Mouse (Mus musculus) myocyte (in vitro differentiated cells): Measurements from ENCODE around the gene Ncapg2. TPM values are rescaled to one million over a fixed set of nuclear protein-coding genes. Genes with fewer than 3 reads are reported as not detected.

Experiments
- H3K27me3 ChIP-seq: one replicate; pipeline ENCODE4 v1.6.1; 2011; ENCODE audit not compliant: control insufficient read depth, insufficient read depth, insufficient read length
- H3K36me3 ChIP-seq: one replicate; pipeline ENCODE4 v1.6.1; 2011; ENCODE audit not compliant: control insufficient read depth, insufficient read depth
- H3K4me2 ChIP-seq: one replicate; pipeline ENCODE4 v1.6.1; 2011; ENCODE audit warnings: low read depth, control low read depth
- H3K4me3 ChIP-seq: one replicate; pipeline ENCODE4 v1.5.1; 2011; ENCODE audit warnings: mild to moderate bottlenecking, control low read depth, moderate library complexity
- H3K79me2 ChIP-seq: one replicate; pipeline ENCODE4 v1.6.1; 2011; ENCODE audit not compliant: control insufficient read depth, insufficient read depth
- H3ac ChIP-seq: one replicate; pipeline ENCODE4 v1.6.1; 2011; ENCODE audit not compliant: control insufficient read depth, insufficient read length
- CEBPB ChIP-seq: IDR thresholded peaks from 2 replicates; pipeline ENCODE4 v1.6.1; 2011; ENCODE audit warnings: mild to moderate bottlenecking, moderate library complexity; ENCODE audit not compliant: poor library complexity, insufficient read depth, severe bottlenecking
- E2F4 ChIP-seq: IDR thresholded peaks from one replicate; pipeline ENCODE4 v1.6.1; 2011; ENCODE audit warnings: mild to moderate bottlenecking, control low read depth, moderate library complexity; ENCODE audit not compliant: insufficient read depth
- MAX ChIP-seq: IDR thresholded peaks from one replicate; pipeline ENCODE4 v1.6.1; 2011; ENCODE audit warnings: low read depth, mild to moderate bottlenecking, control low read depth
- MYOD1 ChIP-seq, 3 experiments: IDR thresholded peaks; one replicate each; pipeline ENCODE4 v1.6.1; 2011; ENCODE audit warnings: control low read depth in 2 of 3, low read depth in 2 of 3, mild to moderate bottlenecking in 2 of 3, moderate library complexity in 1 of 3; ENCODE audit not compliant: insufficient read length in 2 of 3, control insufficient read depth in 1 of 3
- MYOG ChIP-seq, 3 experiments: IDR thresholded peaks; one replicate each; pipeline ENCODE4 v1.6.1; 2011; ENCODE audit warnings: control low read depth in 2 of 3, low read depth in 2 of 3, mild to moderate bottlenecking in 2 of 3; ENCODE audit not compliant: insufficient read length in 2 of 3, control insufficient read depth in 1 of 3, insufficient read depth in 1 of 3
- POLR2A ChIP-seq: IDR thresholded peaks from one replicate; pipeline ENCODE4 v1.6.1; 2011; ENCODE audit warnings: low read depth, mild to moderate bottlenecking, control low read depth, moderate library complexity; ENCODE audit not compliant: insufficient read length
- POLR2AphosphoS2 ChIP-seq: IDR thresholded peaks from one replicate; pipeline ENCODE4 v1.6.1; 2011; ENCODE audit warnings: low read depth, control low read depth; ENCODE audit not compliant: insufficient read length
- REST ChIP-seq: IDR thresholded peaks from one replicate; pipeline ENCODE4 v1.6.1; 2011; ENCODE audit warnings: mild to moderate bottlenecking, control low read depth, moderate library complexity; ENCODE audit not compliant: insufficient read depth, insufficient read length
- SRF ChIP-seq: IDR thresholded peaks from one replicate; pipeline ENCODE4 v1.6.1; 2011; ENCODE audit warnings: low read depth; ENCODE audit not compliant: control insufficient read depth, insufficient read length
- TCF12 ChIP-seq: IDR thresholded peaks from one replicate; pipeline ENCODE4 v1.6.1; 2011; ENCODE audit warnings: mild to moderate bottlenecking, control low read depth; ENCODE audit not compliant: poor library complexity, insufficient read depth, severe bottlenecking
- TCF3 ChIP-seq: IDR thresholded peaks from one replicate; pipeline ENCODE4 v1.6.1; 2011; ENCODE audit warnings: low read depth, control low read depth; ENCODE audit not compliant: insufficient read length
- USF1 ChIP-seq: IDR thresholded peaks from one replicate; pipeline ENCODE4 v1.6.1; 2011; ENCODE audit warnings: low read depth, mild to moderate bottlenecking, control low read depth, moderate library complexity
- polyA plus RNA-seq: library from polyadenylated mRNA; unstranded; fragments of >200 nt; fragmentation: generic; extraction: Trizol; gene quantifications from one replicate; pipeline ENCODE4 v1.2.1, GENCODE M21; 2012; ENCODE audit warnings: missing spikeins

The Ncapg2 gene
- polyA plus RNA-seq, 1 experiment = 4.4 TPM

GRCm38 (mm10) chr12:116442184-116442583, 37.0 kb downstream of the Ncapg2 start:
- TF ChIP-seq MAX (no peak), POLR2A (no peak), MYOG (IDR thresholded peaks at IDR 0.05; ENCODE audit: control insufficient read depth in 1 of 3, insufficient read depth in 1 of 3, insufficient read length in 2 of 3, low read depth in 2 of 3) (no peak), MYOD1 (IDR thresholded peaks at IDR 0.05; ENCODE audit: control insufficient read depth in 1 of 3, insufficient read length in 2 of 3, low read depth in 2 of 3) (no peak), POLR2AphosphoS2 (no peak), TCF12 (no peak), SRF (no peak), CEBPB (no peak), E2F4 (no peak), TCF3 (no peak), REST (no peak), USF1 (no peak)
- no peak overlapping the region for H3K4me2 ChIP-seq
- H3K4me3 ChIP-seq = no peak overlapping the region
- no peak overlapping the region for H3ac ChIP-seq
- H3K27me3 ChIP-seq = no peaks in the 10 kb centered on the region
- no peaks in the 10 kb centered on the region for H3K79me2 ChIP-seq
- peaks cover 43% of the 10 kb centered on the region for H3K36me3 ChIP-seq

- Histone ChIP-seq H3K36me3 (peaks cover 20% of the 10 kb centered on the region), H3K27me3 (no peaks in the 10 kb centered on the region), H3K4me2 (no peak overlapping the region), H3K79me2 (no peaks in the 10 kb centered on the region), H3K4me3 (no peak overlapping the region), H3ac (no peak overlapping the region)
- no peak for TF ChIP-seq SRF
- TF ChIP-seq MAX = no peak
- TF ChIP-seq CEBPB = no peak
- TF ChIP-seq TCF3 = no peak
- TF ChIP-seq E2F4 = no peak
- no peak for TF ChIP-seq MYOG (IDR thresholded peaks at IDR 0.05; ENCODE audit: control insufficient read depth in 1 of 3, insufficient read depth in 1 of 3, insufficient read length in 2 of 3, low read depth in 2 of 3)
- TF ChIP-seq POLR2A = no peak
- TF ChIP-seq POLR2AphosphoS2 = no peak
- TF ChIP-seq TCF12 = no peak
- no peak for TF ChIP-seq REST
- no peak for TF ChIP-seq MYOD1 (IDR thresholded peaks at IDR 0.05; ENCODE audit: control insufficient read depth in 1 of 3, insufficient read length in 2 of 3, low read depth in 2 of 3)
- no peak for TF ChIP-seq USF1
These were observed 44.3 kb downstream of the Ncapg2 start for GRCm38 (mm10) chr12:116449536-116449935.

GRCm38 (mm10) chr12:116460379-116461065, 55.3 kb downstream of the Ncapg2 start:
- Histone ChIP-seq H3K27me3 (no peaks in the 10 kb centered on the region), H3K79me2 (no peaks in the 10 kb centered on the region), H3K4me3 (no peak overlapping the region), H3K4me2 (no peak overlapping the region), H3ac (no peak overlapping the region), H3K36me3 (peaks cover 14% of the 10 kb centered on the region)
- no peak for TF ChIP-seq POLR2AphosphoS2
- TF ChIP-seq TCF3 = no peak
- no peak for TF ChIP-seq E2F4
- TF ChIP-seq POLR2A = no peak
- TF ChIP-seq MYOG (IDR thresholded peaks at IDR 0.05; ENCODE audit: control insufficient read depth in 1 of 3, insufficient read depth in 1 of 3, insufficient read length in 2 of 3, low read depth in 2 of 3) = no peak
- no peak for TF ChIP-seq MYOD1 (IDR thresholded peaks at IDR 0.05; ENCODE audit: control insufficient read depth in 1 of 3, insufficient read length in 2 of 3, low read depth in 2 of 3)
- TF ChIP-seq USF1 = no peak
- no peak for TF ChIP-seq MAX
- no peak for TF ChIP-seq CEBPB
- TF ChIP-seq TCF12 = no peak
- TF ChIP-seq REST = no peak
- no peak for TF ChIP-seq SRF

- H3ac ChIP-seq = no peak overlapping the region
These were observed 61.8 kb downstream of the Ncapg2 start for GRCm38 (mm10) chr12:116467030-116467429.

GRCm38 (mm10) chr12:116468348-116468747, 63.1 kb downstream of the Ncapg2 start:
- H3K79me2 ChIP-seq = no peaks in the 10 kb centered on the region
- no peak overlapping the region for H3ac ChIP-seq
- no peaks in the 10 kb centered on the region for H3K36me3 ChIP-seq
- TF ChIP-seq SRF = no peak
- no peak overlapping the region for H3K4me2 ChIP-seq
- no peaks in the 10 kb centered on the region for H3K27me3 ChIP-seq
- H3K4me3 ChIP-seq = no peak overlapping the region

More at GRCm38 (mm10) chr12:116467030-116467429, 61.8 kb downstream of the Ncapg2 start:
- Histone ChIP-seq H3K36me3 (no peaks in the 10 kb centered on the region), H3K27me3 (no peaks in the 10 kb centered on the region), H3K4me2 (no peak overlapping the region), H3K4me3 (no peak overlapping the region), H3K79me2 (no peaks in the 10 kb centered on the region)
- TF ChIP-seq POLR2AphosphoS2 = peak; percentile 46
- no peak for TF ChIP-seq MYOG (IDR thresholded peaks at IDR 0.05; ENCODE audit: control insufficient read depth in 1 of 3, insufficient read depth in 1 of 3, insufficient read length in 2 of 3, low read depth in 2 of 3)
